Mouse (Mus musculus) bone marrow, adult 2 months (tissue): ENCODE measurements around the gene Smurf2.

Experiments used
- CTCF ChIP-seq: fragments of 200-500 bp; IDR thresholded peaks from 2 replicates; pipeline ENCODE4 v1.5.1; 2011; ENCODE audit warnings: low read length, control low read depth; ENCODE audit not compliant: control insufficient read depth, insufficient read depth
- POLR2A ChIP-seq: fragments of 200-500 bp; IDR thresholded peaks from 2 replicates; pipeline ENCODE4 v1.6.1; 2011; ENCODE audit warnings: low read depth, mild to moderate bottlenecking, control low read depth, low read length, borderline replicate concordance; ENCODE audit not compliant: control insufficient read depth

- no peak for TF ChIP-seq CTCF
- TF ChIP-seq POLR2A, result peak; percentile 57; the same call in 1 of the 2 replicates
Measured at GRCm38 (mm10) chr11:106920551-106921379, at the start of gene Smurf2.
